Mouse (Mus musculus) liver, adult 2 months (tissue): ENCODE measurements around the gene Rem1. TPM values are rescaled to one million over a fixed set of nuclear protein-coding genes. Genes with fewer than 3 reads are reported as not detected.

Experiments used
- DNase-seq: peaks from one replicate; pipeline ENCODE4 v3.0.0-alpha.2; 2011; ENCODE audit warnings: low read depth, low spot score; ENCODE audit errors: extremely low read depth
- H3K27ac ChIP-seq: fragments of 200-500 bp; replicated peaks from 2 replicates; pipeline ENCODE4 v1.5.1; 2012; ENCODE audit warnings: low read depth, mild to moderate bottlenecking, control low read depth, inconsistent platforms, low read length; ENCODE audit not compliant: insufficient read depth
- H3K27me3 ChIP-seq: fragments of 200-500 bp; 2 replicates; pipeline ENCODE4 v1.6.1; 2012; ENCODE audit warnings: mild to moderate bottlenecking, moderate library complexity, low read length, inconsistent platforms; ENCODE audit not compliant: control insufficient read depth, insufficient read depth
- H3K36me3 ChIP-seq: fragments of 200-500 bp; 2 replicates; pipeline ENCODE4 v1.6.1; 2012; ENCODE audit warnings: low read length, inconsistent platforms; ENCODE audit not compliant: control insufficient read depth, insufficient read depth
- H3K4me1 ChIP-seq: fragments of 200-500 bp; 2 replicates; pipeline ENCODE4 v1.6.1; 2011; ENCODE audit warnings: low read length; ENCODE audit not compliant: control insufficient read depth, insufficient read depth
- H3K4me3 ChIP-seq: fragments of 200-500 bp; 2 replicates; pipeline ENCODE4 v1.5.1; 2011; ENCODE audit warnings: low read depth, mild to moderate bottlenecking, control low read depth, low read length, moderate library complexity; ENCODE audit not compliant: insufficient read depth
- H3K79me2 ChIP-seq: fragments of 200-500 bp; 2 replicates; pipeline ENCODE4 v1.6.1; 2012; ENCODE audit warnings: inconsistent platforms, mild to moderate bottlenecking, low read length, moderate library complexity; ENCODE audit not compliant: control insufficient read depth, insufficient read depth
- H3K9ac ChIP-seq: fragments of 200-500 bp; 2 replicates; pipeline ENCODE4 v1.6.1; 2012; ENCODE audit warnings: low read depth, mild to moderate bottlenecking, control low read depth, inconsistent platforms, low read length
- CTCF ChIP-seq: fragments of 200-500 bp; IDR thresholded peaks from 2 replicates; pipeline ENCODE4 v1.5.1; 2011; ENCODE audit warnings: low read depth, low read length, control low read depth
- POLR2A ChIP-seq: fragments of 200-500 bp; IDR thresholded peaks from 2 replicates; pipeline ENCODE4 v1.6.1; 2011; ENCODE audit warnings: low read length, control low read depth; ENCODE audit not compliant: insufficient read depth; ENCODE audit errors: extremely low read depth
- WGBS: fragments of 180-500 bp; shearing (Covaris S2); methylation state at CpG from one replicate; pipeline ENCODE4 v1.1.7; 2018; 5-methylcytosine and 5-hydroxymethylcytosine counted together
- polyA plus RNA-seq: library from polyadenylated mRNA; depleted of rRNA; stranded (reverse); fragments of >200 nt; gene quantifications from 2 replicates; pipeline ENCODE4 v1.2.3, GENCODE M21; 2012; rRNA removed
- total RNA-seq: library from RNA; depleted of rRNA; stranded (reverse); fragments of >200 nt; gene quantifications from 2 replicates; pipeline ENCODE4 v1.2.3, GENCODE M21; 2014; rRNA removed

Gene Rem1
- total and polyA plus RNA-seq, 2 experiments: 0.32 to 0.65 TPM

- H3K36me3 ChIP-seq: peaks cover 70% of the 10 kb centered on the region
- peaks cover 6% of the 10 kb centered on the region; the same call in 1 of the 2 replicates for H3K79me2 ChIP-seq
- H3K4me3 ChIP-seq: no peak overlapping the region
- no peaks in the 10 kb centered on the region for H3K27me3 ChIP-seq
- 92% methylated on average over 5 of the region's 5 CpGs for WGBS
- H3K9ac ChIP-seq: no peak overlapping the region
- DNase-seq: no peak
- H3K4me1 ChIP-seq: peaks cover 2% of the 10 kb centered on the region
- H3K27ac ChIP-seq: no peak overlapping the region
- TF ChIP-seq POLR2A (no peak), CTCF (no peak)
Measured at GRCm38 (mm10) chr2:152683086-152683485, 56.3 kb downstream of the Rem1 start.

Other genes with a start within 250 kb of the Rem1 start
- 0.18 and 0.40 TPM in 2 replicates for gene Sox12, start 228.9 kb upstream of the Rem1 start, total RNA-seq
- gene Sox12, start 228.9 kb upstream of the Rem1 start, polyA plus RNA-seq: 1.7 and 1.9 TPM in 2 replicates
- gene Zcchc3, start 211.9 kb upstream of the Rem1 start, total RNA-seq: 0.37 and 0.47 TPM in 2 replicates
- gene Zcchc3, start 211.9 kb upstream of the Rem1 start, polyA plus RNA-seq: 0.40 and 0.44 TPM in 2 replicates
- not detected in 2 replicates for gene 6820408C15Rik, start 211.4 kb upstream of the Rem1 start, total RNA-seq
- not detected in 2 replicates for gene 6820408C15Rik, start 211.4 kb upstream of the Rem1 start, polyA plus RNA-seq
- gene Defb23, start 162.3 kb upstream of the Rem1 start, total RNA-seq: not detected in 2 replicates
- not detected in 2 replicates for gene Defb23, start 162.3 kb upstream of the Rem1 start, polyA plus RNA-seq
- not detected in 2 replicates for gene Defb20, start 149.9 kb upstream of the Rem1 start, total RNA-seq
- gene Defb20, start 149.9 kb upstream of the Rem1 start, polyA plus RNA-seq: not detected in 2 replicates
- not detected in 2 replicates for gene Defb22, start 136.8 kb upstream of the Rem1 start, total RNA-seq
- not detected in 2 replicates for gene Defb22, start 136.8 kb upstream of the Rem1 start, polyA plus RNA-seq
- not detected in 2 replicates for gene Defb26, start 115.3 kb upstream of the Rem1 start, total RNA-seq
- gene Defb26, start 115.3 kb upstream of the Rem1 start, polyA plus RNA-seq: not detected in 2 replicates
- gene Defb28, start 108.7 kb upstream of the Rem1 start, total RNA-seq: not detected in 2 replicates
- gene Defb28, start 108.7 kb upstream of the Rem1 start, polyA plus RNA-seq: not detected in 2 replicates
- not detected in 2 replicates for gene Defb29, start 86.9 kb upstream of the Rem1 start, total RNA-seq
- gene Defb29, start 86.9 kb upstream of the Rem1 start, polyA plus RNA-seq: not detected in 2 replicates
- gene Gm17416, start 57.6 kb upstream of the Rem1 start, total RNA-seq: not detected in 2 replicates
- gene Gm17416, start 57.6 kb upstream of the Rem1 start, polyA plus RNA-seq: not detected in 2 replicates
- not detected in 2 replicates for gene Defb21, start 54.2 kb upstream of the Rem1 start, total RNA-seq
- not detected in 2 replicates for gene Defb21, start 54.2 kb upstream of the Rem1 start, polyA plus RNA-seq
- not detected in 2 replicates for gene Defb19, start 46.6 kb upstream of the Rem1 start, total RNA-seq
- gene Defb19, start 46.6 kb upstream of the Rem1 start, polyA plus RNA-seq: not detected in 2 replicates
- not detected in 2 replicates for gene Defb45, start 27.6 kb upstream of the Rem1 start, total RNA-seq
- not detected in 2 replicates for gene Defb45, start 27.6 kb upstream of the Rem1 start, polyA plus RNA-seq
- gene Defb36, start 22.6 kb upstream of the Rem1 start, total RNA-seq: not detected in 2 replicates
- not detected in 2 replicates for gene Defb36, start 22.6 kb upstream of the Rem1 start, polyA plus RNA-seq
- gene Defb25, start 3.9 kb upstream of the Rem1 start, total RNA-seq: 2.1 TPM in 1 of 2 replicates, not detected in the other
- not detected in 2 replicates for gene Defb25, start 3.9 kb upstream of the Rem1 start, polyA plus RNA-seq
- gene H13, start 42.5 kb downstream of the Rem1 start, total RNA-seq: 65.5 and 86.1 TPM in 2 replicates
- gene H13, start 42.5 kb downstream of the Rem1 start, polyA plus RNA-seq: 117 and 148 TPM in 2 replicates
- gene Mcts2, start 60.1 kb downstream of the Rem1 start, total RNA-seq: 7.2 and 8.9 TPM in 2 replicates
- gene Mcts2, start 60.1 kb downstream of the Rem1 start, polyA plus RNA-seq: 2.4 and 3.8 TPM in 2 replicates
- gene Id1, start 109.3 kb downstream of the Rem1 start, total RNA-seq: 16.4 and 33.0 TPM in 2 replicates
- gene Id1, start 109.3 kb downstream of the Rem1 start, polyA plus RNA-seq: 19.2 and 33.0 TPM in 2 replicates
- not detected in 2 replicates for gene Cox4i2, start 127.2 kb downstream of the Rem1 start, total RNA-seq
- gene Cox4i2, start 127.2 kb downstream of the Rem1 start, polyA plus RNA-seq: 0.22 and 0.31 TPM in 2 replicates
- gene Bcl2l1, start 204.8 kb downstream of the Rem1 start, total RNA-seq: 14.9 and 16.1 TPM in 2 replicates
- gene Bcl2l1, start 204.8 kb downstream of the Rem1 start, polyA plus RNA-seq: 30.4 and 33.8 TPM in 2 replicates
- 0.18 and 1.1 TPM in 2 replicates for gene Tpx2, start 221.0 kb downstream of the Rem1 start, total RNA-seq
- gene Tpx2, start 221.0 kb downstream of the Rem1 start, polyA plus RNA-seq: 0.04 TPM in 1 of 2 replicates, not detected in the other